Mouse (Mus musculus): Measurements from ENCODE around the gene Piwil1.
A peak's percentile ranks its signal among the peaks of the same experiment; 100 is the strongest.

- TF ChIP-seq CTCF (IDR thresholded peaks at IDR 0.05; ENCODE audit: low read depth) = peak; percentile 17; the same call in 1 of the 2 replicates
- no peak for TF ChIP-seq EP300 (IDR thresholded peaks at IDR 0.05; ENCODE audit: low read depth)
Observed at GRCm38 (mm10) chr5:128729341-128729740, 27.0 kb downstream of the Piwil1 start.

Measured in liver, postnatal 0 days (tissue).